Mouse (Mus musculus) cerebellum, adult 2 months (tissue): Measurements from ENCODE around the gene Gtf2a2.

ENCODE experiments used
- CTCF ChIP-seq: fragments of 200-500 bp; IDR thresholded peaks from 2 replicates; pipeline ENCODE4 v1.5.1; 2011; ENCODE audit warnings: low read depth, mild to moderate bottlenecking, control low read depth, low read length, moderate library complexity, borderline replicate concordance; ENCODE audit not compliant: insufficient read depth
- POLR2A ChIP-seq: fragments of 200-500 bp; IDR thresholded peaks from 2 replicates; pipeline ENCODE4 v1.6.1; 2011; ENCODE audit warnings: low read length, control low read depth, borderline replicate concordance; ENCODE audit not compliant: insufficient read depth

GRCm38 (mm10) chr9:69988706-69989302, 23.5 kb upstream of the Gtf2a2 start:
- TF ChIP-seq CTCF (no peak), POLR2A (no peak)
